Mouse (Mus musculus): ENCODE results near the gene Gab2.

Gene Gab2

GRCm38 (mm10) chr7:97262541-97262940 is 181.2 kb downstream of the Gab2 start:
- no peak for DNase-seq

- no peak for DNase-seq
Measured at GRCm38 (mm10) chr7:97270367-97270766, 189.0 kb downstream of the Gab2 start.

- no peak for DNase-seq
Measured at GRCm38 (mm10) chr7:97271068-97271467, 189.7 kb downstream of the Gab2 start.

- DNase-seq = no peak
Measured at GRCm38 (mm10) chr7:97296986-97297385, 215.6 kb downstream of the Gab2 start.

GRCm38 (mm10) chr7:97297466-97297865 is 216.1 kb downstream of the Gab2 start:
- peak; percentile 46 for DNase-seq

GRCm38 (mm10) chr7:97298279-97298678 is 216.9 kb downstream of the Gab2 start:
- DNase-seq = no peak

- DNase-seq = no peak
Measured at GRCm38 (mm10) chr7:97298943-97299342, 217.6 kb downstream of the Gab2 start.

GRCm38 (mm10) chr7:97300914-97301313 is 219.5 kb downstream of the Gab2 start:
- no peak for DNase-seq

GRCm38 (mm10) chr7:97301321-97301720 is 219.9 kb downstream of the Gab2 start:
- DNase-seq = no peak

GRCm38 (mm10) chr7:97302261-97302660 is 220.9 kb downstream of the Gab2 start:
- DNase-seq = no peak

- no peak for DNase-seq
Measured at GRCm38 (mm10) chr7:97302876-97303275, 221.5 kb downstream of the Gab2 start.

GRCm38 (mm10) chr7:97303614-97304013 is 222.2 kb downstream of the Gab2 start:
- DNase-seq = no peak

GRCm38 (mm10) chr7:97304471-97304870 is 223.1 kb downstream of the Gab2 start:
- no peak for DNase-seq

GRCm38 (mm10) chr7:97305206-97305605 is 223.8 kb downstream of the Gab2 start:
- no peak for DNase-seq

GRCm38 (mm10) chr7:97306813-97307212 is 225.4 kb downstream of the Gab2 start:
- no peak for DNase-seq

- no peak for DNase-seq
Measured at GRCm38 (mm10) chr7:97307546-97307945, 226.2 kb downstream of the Gab2 start.

- DNase-seq = no peak
Measured at GRCm38 (mm10) chr7:97309461-97310340, 228.3 kb downstream of the Gab2 start.

GRCm38 (mm10) chr7:97310341-97310635 is 228.9 kb downstream of the Gab2 start:
- no peak for DNase-seq

- no peak for DNase-seq
Measured at GRCm38 (mm10) chr7:97311620-97312019, 230.2 kb downstream of the Gab2 start.

GRCm38 (mm10) chr7:97312196-97312595 is 230.8 kb downstream of the Gab2 start:
- DNase-seq = no peak

- DNase-seq = no peak
Measured at GRCm38 (mm10) chr7:97312856-97313255, 231.5 kb downstream of the Gab2 start.

- DNase-seq = no peak
Measured at GRCm38 (mm10) chr7:97313364-97313995, 232.1 kb downstream of the Gab2 start.

- no peak for DNase-seq
Measured at GRCm38 (mm10) chr7:97314646-97315045, 233.3 kb downstream of the Gab2 start.

- DNase-seq = no peak
Measured at GRCm38 (mm10) chr7:97315656-97316055, 234.3 kb downstream of the Gab2 start.

- DNase-seq = no peak
Measured at GRCm38 (mm10) chr7:97317706-97318105, 236.3 kb downstream of the Gab2 start.

Data from liver (tissue).